Mouse (Mus musculus) fibroblast of lung, adult 2 months (primary cell): ENCODE results near the gene Tgfbr3.

Experiments
- DNase-seq: peaks from one replicate; pipeline ENCODE4 v3.0.0-alpha.2; 2011; ENCODE audit warnings: low read depth

The Tgfbr3 gene

GRCm38 (mm10) chr5:107146111-107146616 lies 143.3 kb downstream of the Tgfbr3 start:
- no peak for DNase-seq

GRCm38 (mm10) chr5:107145125-107145524 lies 144.3 kb downstream of the Tgfbr3 start:
- DNase-seq, result no peak

- DNase-seq, result no peak
Measured at GRCm38 (mm10) chr5:107144263-107144843, 145.1 kb downstream of the Tgfbr3 start.

- no peak for DNase-seq
Measured at GRCm38 (mm10) chr5:107143406-107143805, 146.0 kb downstream of the Tgfbr3 start.

- DNase-seq, result no peak
Measured at GRCm38 (mm10) chr5:107142791-107143190, 146.6 kb downstream of the Tgfbr3 start.

- no peak for DNase-seq
Measured at GRCm38 (mm10) chr5:107141375-107141774, 148.1 kb downstream of the Tgfbr3 start.

GRCm38 (mm10) chr5:107139800-107140651 lies 149.4 kb downstream of the Tgfbr3 start:
- no peak for DNase-seq

- DNase-seq, result no peak
Measured at GRCm38 (mm10) chr5:107133336-107133735, 156.1 kb downstream of the Tgfbr3 start.

GRCm38 (mm10) chr5:107132231-107132630 lies 157.2 kb downstream of the Tgfbr3 start:
- DNase-seq, result no peak

- DNase-seq, result no peak
Measured at GRCm38 (mm10) chr5:107129304-107129703, 160.1 kb downstream of the Tgfbr3 start.

GRCm38 (mm10) chr5:107126561-107126960 lies 162.9 kb downstream of the Tgfbr3 start:
- no peak for DNase-seq

- no peak for DNase-seq
Measured at GRCm38 (mm10) chr5:107125131-107125530, 164.3 kb downstream of the Tgfbr3 start.

- peak; percentile 86 for DNase-seq
Measured at GRCm38 (mm10) chr5:107124531-107124930, 164.9 kb downstream of the Tgfbr3 start.

- DNase-seq, result no peak
Measured at GRCm38 (mm10) chr5:107122622-107123021, 166.8 kb downstream of the Tgfbr3 start.

GRCm38 (mm10) chr5:107121086-107121485 lies 168.3 kb downstream of the Tgfbr3 start:
- DNase-seq, result no peak

GRCm38 (mm10) chr5:107120624-107121023 lies 168.8 kb downstream of the Tgfbr3 start:
- DNase-seq, result no peak

- no peak for DNase-seq
Measured at GRCm38 (mm10) chr5:107119896-107120295, 169.5 kb downstream of the Tgfbr3 start.

GRCm38 (mm10) chr5:107116821-107117220 lies 172.6 kb downstream of the Tgfbr3 start:
- no peak for DNase-seq

- DNase-seq, result no peak
Measured at GRCm38 (mm10) chr5:107112656-107113275, 176.7 kb downstream of the Tgfbr3 start.

- DNase-seq, result no peak
Measured at GRCm38 (mm10) chr5:107111802-107112201, 177.6 kb downstream of the Tgfbr3 start.

- DNase-seq, result no peak
Measured at GRCm38 (mm10) chr5:107110880-107111520, 178.4 kb downstream of the Tgfbr3 start.
